Mouse (Mus musculus): ENCODE measurements around the gene Rhot2. TPM values are rescaled to one million over a fixed set of nuclear protein-coding genes. Genes with fewer than 3 reads are reported as not detected.

The Rhot2 gene
- polyA plus RNA-seq, 1 experiment from 2014 or later: 29.3 TPM

DNA sequence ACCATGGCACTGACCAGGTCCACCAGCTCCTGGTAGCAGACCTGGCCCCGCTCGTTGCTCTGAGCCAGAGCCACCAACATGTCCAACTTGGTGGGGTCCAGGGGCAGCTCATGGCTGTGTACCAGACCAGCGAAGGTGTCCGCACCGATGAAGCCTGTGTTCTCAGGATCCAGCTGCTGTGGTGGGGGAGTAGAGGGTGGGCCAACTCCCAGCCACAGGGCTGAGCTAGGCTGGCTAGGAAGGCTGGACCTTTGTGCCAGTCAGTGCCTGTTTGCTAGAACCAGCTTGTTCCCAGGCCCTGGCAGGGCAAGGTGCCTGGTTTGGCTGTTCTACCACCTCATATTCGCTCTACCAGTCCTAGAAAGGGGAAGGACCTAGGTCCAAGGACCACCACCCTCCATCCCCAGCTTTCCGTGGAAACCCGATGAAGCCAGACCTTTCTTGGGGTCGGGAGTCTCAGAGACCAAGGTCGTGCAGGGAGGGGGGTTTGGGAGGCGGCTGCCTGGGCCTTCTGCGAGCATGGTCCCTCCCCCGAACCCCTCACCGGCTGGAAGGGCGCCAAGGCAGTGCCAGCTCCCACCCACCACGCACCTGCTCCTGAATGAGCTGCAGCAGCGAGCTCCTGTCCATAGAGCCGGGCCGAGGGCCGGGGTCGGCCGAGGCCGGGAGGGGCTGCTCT is 8.1 kb downstream of the Rhot2 start:
- peak overlapping the region; percentile 42 for H3K4me3 ChIP-seq (ENCODE audit: low read length)
- no peak for ATAC-seq (ENCODE audit: low FRiP score, low TSS enrichment)
- peaks cover 37% of the 10 kb centered on the region for H3K36me3 ChIP-seq (ENCODE audit: insufficient read depth, low read length)
- peak overlapping the region; percentile 71 for H3K9ac ChIP-seq (replicated peaks; ENCODE audit: low read length)
- H3K27me3 ChIP-seq (ENCODE audit: insufficient read depth, low read length): no peaks in the 10 kb centered on the region
- H3K9me3 ChIP-seq (ENCODE audit: low read length): no peaks in the 10 kb centered on the region
- peak overlapping the region; percentile 81 for H3K27ac ChIP-seq (ENCODE audit: low read length)
- H3K4me2 ChIP-seq (replicated peaks; ENCODE audit: low read depth, low read length): peak overlapping the region; percentile 79
- peaks cover 46% of the 10 kb centered on the region for H3K4me1 ChIP-seq (ENCODE audit: insufficient read depth, low read length)
- 13% methylated on average over 23 of the region's 23 CpGs for WGBS

DNA sequence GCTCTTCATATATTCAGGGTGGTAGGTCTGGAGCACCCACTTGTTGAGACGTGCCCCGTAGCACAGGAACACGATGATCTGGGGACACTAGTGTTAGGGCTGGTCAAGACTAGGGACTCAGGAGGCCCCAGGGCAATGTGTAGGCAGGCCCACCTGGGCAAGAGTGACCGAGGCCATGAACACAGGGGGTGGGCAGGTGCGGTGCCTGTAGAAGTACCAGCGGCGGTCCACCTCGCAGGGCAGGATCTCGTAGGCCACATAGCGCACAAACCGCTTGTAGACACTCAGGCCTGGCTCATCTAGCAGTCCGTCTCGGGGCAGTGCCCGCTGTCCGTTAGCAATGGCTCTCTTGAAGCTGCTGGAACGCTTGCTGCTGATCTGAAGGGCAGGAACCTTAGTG is 8.8 kb downstream of the Rhot2 start:
- peak overlapping the region; percentile 79; the same call in 1 of the 2 replicates for H3K4me2 ChIP-seq (replicated peaks; ENCODE audit: low read depth, low read length)
- no peaks in the 10 kb centered on the region for H3K9me3 ChIP-seq (ENCODE audit: low read length)
- ATAC-seq (ENCODE audit: low FRiP score, low TSS enrichment): no peak
- H3K4me1 ChIP-seq (ENCODE audit: insufficient read depth, low read length): peaks cover 53% of the 10 kb centered on the region
- H3K27me3 ChIP-seq (ENCODE audit: insufficient read depth, low read length): no peaks in the 10 kb centered on the region
- WGBS: 91% methylated on average over 16 of the region's 16 CpGs
- H3K9ac ChIP-seq (replicated peaks; ENCODE audit: low read length): peak overlapping the region; percentile 71
- H3K27ac ChIP-seq (ENCODE audit: low read length): peak overlapping the region; percentile 81; the same call in 1 of the 2 replicates
- peaks cover 38% of the 10 kb centered on the region for H3K36me3 ChIP-seq (ENCODE audit: insufficient read depth, low read length)
- no peak overlapping the region for H3K4me3 ChIP-seq (ENCODE audit: low read length)

GRCm38 (mm10) chr17:25835301-25835700 is 9.3 kb downstream of the Rhot2 start:
- 94% methylated on average over 7 of the region's 7 CpGs for WGBS
- Histone ChIP-seq H3K4me1 (ENCODE audit: insufficient read depth, low read length) (peaks cover 59% of the 10 kb centered on the region), H3K36me3 (ENCODE audit: insufficient read depth, low read length) (peaks cover 38% of the 10 kb centered on the region)

DNA sequence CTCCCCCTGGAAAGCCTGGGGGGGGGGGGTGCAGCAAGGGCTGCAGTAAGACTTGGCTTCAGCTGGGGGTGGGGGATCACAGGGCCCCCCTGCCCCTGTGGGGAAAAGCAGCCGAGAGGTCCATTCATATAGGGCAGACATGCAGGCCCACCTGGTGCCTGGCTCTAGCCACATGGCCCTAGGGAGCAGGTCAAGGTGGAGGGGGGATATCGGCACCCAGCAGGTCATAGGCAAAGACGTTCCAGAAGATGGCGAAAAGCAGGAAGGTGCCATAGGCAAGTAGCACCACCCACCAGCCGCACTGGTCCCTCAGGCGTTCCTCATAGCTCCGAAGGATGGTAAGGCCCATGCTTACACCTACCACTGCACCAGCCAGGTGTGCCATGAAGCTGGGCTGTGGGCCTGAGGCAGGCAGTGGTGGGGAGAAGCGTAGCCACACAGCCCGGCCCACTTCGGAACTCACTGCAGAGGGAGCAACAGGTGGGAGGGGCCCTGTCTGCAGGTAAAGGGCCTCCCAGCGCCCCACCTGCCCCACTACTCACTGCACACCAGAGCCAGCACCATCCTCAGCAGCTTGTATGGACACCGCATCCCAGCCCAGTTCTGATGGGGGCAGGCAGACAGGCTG is 9.9 kb downstream of the Rhot2 start:
- peak overlapping the region; percentile 88 for H3K9ac ChIP-seq (replicated peaks; ENCODE audit: low read length)
- WGBS: 71% methylated on average over 12 of the region's 12 CpGs
- H3K4me2 ChIP-seq (replicated peaks; ENCODE audit: low read depth, low read length): peak overlapping the region; percentile 95
- H3K27me3 ChIP-seq (ENCODE audit: insufficient read depth, low read length): no peaks in the 10 kb centered on the region
- H3K4me1 ChIP-seq (ENCODE audit: insufficient read depth, low read length): peaks cover 64% of the 10 kb centered on the region
- no peak for ATAC-seq (ENCODE audit: low FRiP score, low TSS enrichment)
- H3K27ac ChIP-seq (ENCODE audit: low read length): peak overlapping the region; percentile 99
- H3K36me3 ChIP-seq (ENCODE audit: insufficient read depth, low read length): peaks cover 36% of the 10 kb centered on the region
- no peaks in the 10 kb centered on the region for H3K9me3 ChIP-seq (ENCODE audit: low read length)
- H3K4me3 ChIP-seq (ENCODE audit: low read length): peak overlapping the region; percentile 82

More at GRCm38 (mm10) chr17:25835301-25835700, 9.3 kb downstream of the Rhot2 start:
- H3K4me2 ChIP-seq (replicated peaks; ENCODE audit: low read depth, low read length): 0 out of 2 replicates have a peak overlapping the region, but pooled peaks have one; percentile 11
- H3K27me3 ChIP-seq (ENCODE audit: insufficient read depth, low read length): no peaks in the 10 kb centered on the region
- no peaks in the 10 kb centered on the region for H3K9me3 ChIP-seq (ENCODE audit: low read length)
- H3K4me3 ChIP-seq (ENCODE audit: low read length): no peak overlapping the region
- no peak for ATAC-seq (ENCODE audit: low FRiP score, low TSS enrichment)
- H3K9ac ChIP-seq (replicated peaks; ENCODE audit: low read length): no peak overlapping the region
- H3K27ac ChIP-seq (ENCODE audit: low read length): no peak overlapping the region

- WGBS: 9% methylated on average over 6 of the region's 6 CpGs
- Histone ChIP-seq H3K4me3 (ENCODE audit: low read length) (peak overlapping the region; percentile 82), H3K4me2 (replicated peaks; ENCODE audit: low read depth, low read length) (peak overlapping the region; percentile 95), H3K4me1 (ENCODE audit: insufficient read depth, low read length) (peaks cover 69% of the 10 kb centered on the region), H3K9me3 (ENCODE audit: low read length) (no peaks in the 10 kb centered on the region), H3K9ac (replicated peaks; ENCODE audit: low read length) (peak overlapping the region; percentile 88), H3K27me3 (ENCODE audit: insufficient read depth, low read length) (no peaks in the 10 kb centered on the region), H3K27ac (ENCODE audit: low read length) (peak overlapping the region; percentile 99), H3K36me3 (ENCODE audit: insufficient read depth, low read length) (peaks cover 30% of the 10 kb centered on the region)
- no peak for ATAC-seq (ENCODE audit: low FRiP score, low TSS enrichment)
Measured at GRCm38 (mm10) chr17:25833961-25834594, 10.6 kb downstream of the Rhot2 start.

- peak; percentile 73 for ATAC-seq (ENCODE audit: low FRiP score, low TSS enrichment)
- WGBS: 0% methylated on average over 24 of the region's 24 CpGs
- Histone ChIP-seq H3K36me3 (ENCODE audit: insufficient read depth, low read length) (peaks cover 24% of the 10 kb centered on the region), H3K4me1 (ENCODE audit: insufficient read depth, low read length) (peaks cover 72% of the 10 kb centered on the region), H3K4me2 (replicated peaks; ENCODE audit: low read depth, low read length) (peak within 1 kb of the TSS; percentile 95), H3K27ac (ENCODE audit: low read length) (peak within 1 kb of the TSS; percentile 99), H3K4me3 (ENCODE audit: low read length) (peak within 1 kb of the TSS; percentile 82), H3K27me3 (ENCODE audit: insufficient read depth, low read length) (no peaks in the 10 kb centered on the region), H3K9ac (replicated peaks; ENCODE audit: low read length) (peak within 1 kb of the TSS; percentile 88), H3K9me3 (ENCODE audit: low read length) (no peaks in the 10 kb centered on the region)
Measured at GRCm38 (mm10) chr17:25833291-25833663, 11.4 kb downstream of the Rhot2 start, which contains the start of gene Stub1. Gene Stub1, minus strand, starts transcription at chr17:25833404.

- Histone ChIP-seq H3K9me3 (ENCODE audit: low read length) (no peaks in the 10 kb centered on the region), H3K4me2 (replicated peaks; ENCODE audit: low read depth, low read length) (peak overlapping the region; percentile 95), H3K9ac (replicated peaks; ENCODE audit: low read length) (peak overlapping the region; percentile 88), H3K4me1 (ENCODE audit: insufficient read depth, low read length) (peaks cover 73% of the 10 kb centered on the region), H3K36me3 (ENCODE audit: insufficient read depth, low read length) (peaks cover 18% of the 10 kb centered on the region), H3K27me3 (ENCODE audit: insufficient read depth, low read length) (no peaks in the 10 kb centered on the region), H3K27ac (ENCODE audit: low read length) (peak overlapping the region; percentile 99), H3K4me3 (ENCODE audit: low read length) (peak overlapping the region; percentile 82)
- peak; percentile 91 for ATAC-seq (ENCODE audit: low FRiP score, low TSS enrichment)
- under 1% methylated on average over 69 of the region's 77 CpGs for WGBS
Measured at GRCm38 (mm10) chr17:25832436-25833290, 12.0 kb downstream of the Rhot2 start.

GRCm38 (mm10) chr17:25831451-25832281 is 13.0 kb downstream of the Rhot2 start:
- WGBS: 48% methylated on average over 21 of the region's 21 CpGs
- H3K4me2 ChIP-seq (replicated peaks; ENCODE audit: low read depth, low read length): peak overlapping the region; percentile 95
- H3K9me3 ChIP-seq (ENCODE audit: low read length): no peaks in the 10 kb centered on the region
- no peak for ATAC-seq (ENCODE audit: low FRiP score, low TSS enrichment)
- peaks cover 25% of the 10 kb centered on the region for H3K36me3 ChIP-seq (ENCODE audit: insufficient read depth, low read length)
- H3K4me1 ChIP-seq (ENCODE audit: insufficient read depth, low read length): peaks cover 63% of the 10 kb centered on the region
- H3K27me3 ChIP-seq (ENCODE audit: insufficient read depth, low read length): no peaks in the 10 kb centered on the region
- peak overlapping the region; percentile 90 for H3K27ac ChIP-seq (ENCODE audit: low read length)
- peak overlapping the region; percentile 88 for H3K9ac ChIP-seq (replicated peaks; ENCODE audit: low read length)
- peak overlapping the region; percentile 82 for H3K4me3 ChIP-seq (ENCODE audit: low read length)

All from kidney, embryonic 16.5 days (tissue).